Mouse (Mus musculus): ENCODE measurements around the gene Cox17. TPM values are rescaled to one million over a fixed set of nuclear protein-coding genes. Genes with fewer than 3 reads are reported as not detected.

Gene Cox17
- total and polyA plus RNA-seq, 2 experiments from 2014 or later, result 15.0 to 65.3 TPM

GRCm38 (mm10) chr16:38388757-38389156 lies 42.0 kb downstream of the Cox17 start:
- no peak for TF ChIP-seq CTCF (IDR thresholded peaks at IDR 0.05)
- no peak overlapping the region for H3K4me2 ChIP-seq (ENCODE audit: low read depth, low read length, poor library complexity, severe bottlenecking)
- no peak overlapping the region for H3K9ac ChIP-seq (replicated peaks; ENCODE audit: low read length, poor library complexity, severe bottlenecking)
- H3K4me3 ChIP-seq (ENCODE audit: low read depth, low read length), result no peak overlapping the region
- H3K4me1 ChIP-seq (ENCODE audit: insufficient read depth, low read length), result no peaks in the 10 kb centered on the region
- no peaks in the 10 kb centered on the region for H3K36me3 ChIP-seq (ENCODE audit: insufficient read depth, low read length)
- no peak overlapping the region for H3K27ac ChIP-seq (ENCODE audit: low read depth, low read length)
- no peak for ATAC-seq (ENCODE audit: low FRiP score)
- H3K27me3 ChIP-seq (ENCODE audit: insufficient read depth, low read length), result no peaks in the 10 kb centered on the region
- no peak for DNase-seq (ENCODE audit: low spot score)
- H3K9me3 ChIP-seq (ENCODE audit: low read length), result no peaks in the 10 kb centered on the region
- 80% methylated on average over 6 of the region's 6 CpGs for WGBS

GRCm38 (mm10) chr16:38389284-38389893 lies 42.6 kb downstream of the Cox17 start:
- Histone ChIP-seq H3K4me3 (ENCODE audit: low read depth, low read length) (no peak overlapping the region), H3K9me3 (ENCODE audit: low read length) (no peaks in the 10 kb centered on the region), H3K9ac (replicated peaks; ENCODE audit: low read length, poor library complexity, severe bottlenecking) (no peak overlapping the region), H3K27me3 (ENCODE audit: insufficient read depth, low read length) (no peaks in the 10 kb centered on the region), H3K27ac (ENCODE audit: low read depth, low read length) (no peak overlapping the region), H3K36me3 (ENCODE audit: insufficient read depth, low read length) (no peaks in the 10 kb centered on the region), H3K4me2 (ENCODE audit: low read depth, low read length, poor library complexity, severe bottlenecking) (no peak overlapping the region), H3K4me1 (ENCODE audit: insufficient read depth, low read length) (no peaks in the 10 kb centered on the region)
- no peak for TF ChIP-seq CTCF (IDR thresholded peaks at IDR 0.05)
- no peak for ATAC-seq (ENCODE audit: low FRiP score)
- DNase-seq (ENCODE audit: low spot score), result no peak
- 80% methylated on average over 8 of the region's 8 CpGs for WGBS

GRCm38 (mm10) chr16:38390322-38390721 lies 43.5 kb downstream of the Cox17 start:
- H3K4me1 ChIP-seq (ENCODE audit: insufficient read depth, low read length), result no peaks in the 10 kb centered on the region
- H3K4me3 ChIP-seq (ENCODE audit: low read depth, low read length), result no peak overlapping the region
- H3K36me3 ChIP-seq (ENCODE audit: insufficient read depth, low read length), result no peaks in the 10 kb centered on the region
- H3K9me3 ChIP-seq (ENCODE audit: low read length), result no peaks in the 10 kb centered on the region
- H3K9ac ChIP-seq (replicated peaks; ENCODE audit: low read length, poor library complexity, severe bottlenecking), result no peak overlapping the region
- no peaks in the 10 kb centered on the region for H3K27me3 ChIP-seq (ENCODE audit: insufficient read depth, low read length)
- ATAC-seq (ENCODE audit: low FRiP score) (no peak), DNase-seq (ENCODE audit: low spot score) (no peak)
- 88% methylated on average over 7 of the region's 7 CpGs for WGBS
- TF ChIP-seq CTCF (IDR thresholded peaks at IDR 0.05), result no peak
- H3K27ac ChIP-seq (ENCODE audit: low read depth, low read length), result no peak overlapping the region
- H3K4me2 ChIP-seq (ENCODE audit: low read depth, low read length, poor library complexity, severe bottlenecking), result no peak overlapping the region

- Histone ChIP-seq H3K9ac (replicated peaks; ENCODE audit: low read length, poor library complexity, severe bottlenecking) (no peak overlapping the region), H3K27ac (ENCODE audit: low read depth, low read length) (no peak overlapping the region), H3K4me3 (ENCODE audit: low read depth, low read length) (no peak overlapping the region), H3K36me3 (ENCODE audit: insufficient read depth, low read length) (no peaks in the 10 kb centered on the region), H3K4me2 (ENCODE audit: low read depth, low read length, poor library complexity, severe bottlenecking) (no peak overlapping the region), H3K4me1 (ENCODE audit: insufficient read depth, low read length) (no peaks in the 10 kb centered on the region), H3K9me3 (ENCODE audit: low read length) (no peaks in the 10 kb centered on the region), H3K27me3 (ENCODE audit: insufficient read depth, low read length) (no peaks in the 10 kb centered on the region)
- DNase-seq (ENCODE audit: low spot score), result no peak
- no peak for ATAC-seq (ENCODE audit: low FRiP score)
- WGBS, result 83% methylated on average over 23 of the region's 23 CpGs
- TF ChIP-seq CTCF (IDR thresholded peaks at IDR 0.05), result no peak
Measured at GRCm38 (mm10) chr16:38392126-38392894, 45.5 kb downstream of the Cox17 start.

- ATAC-seq (ENCODE audit: low FRiP score) (no peak), DNase-seq (ENCODE audit: low spot score) (no peak)
- Histone ChIP-seq H3K27me3 (ENCODE audit: insufficient read depth, low read length) (no peaks in the 10 kb centered on the region), H3K36me3 (ENCODE audit: insufficient read depth, low read length) (no peaks in the 10 kb centered on the region), H3K27ac (ENCODE audit: low read depth, low read length) (no peak overlapping the region), H3K4me1 (ENCODE audit: insufficient read depth, low read length) (peaks cover 1% of the 10 kb centered on the region), H3K4me2 (ENCODE audit: low read depth, low read length, poor library complexity, severe bottlenecking) (no peak overlapping the region), H3K9me3 (ENCODE audit: low read length) (no peaks in the 10 kb centered on the region), H3K4me3 (ENCODE audit: low read depth, low read length) (no peak overlapping the region), H3K9ac (replicated peaks; ENCODE audit: low read length, poor library complexity, severe bottlenecking) (no peak overlapping the region)
- TF ChIP-seq CTCF (IDR thresholded peaks at IDR 0.05), result no peak
- 90% methylated on average over 8 of the region's 8 CpGs for whole genome bisulfite sequencing
Measured at GRCm38 (mm10) chr16:38394191-38394618, 47.4 kb downstream of the Cox17 start.

- no peaks in the 10 kb centered on the region for H3K27me3 ChIP-seq (ENCODE audit: insufficient read depth, low read length)
- peaks cover 11% of the 10 kb centered on the region for H3K4me1 ChIP-seq (ENCODE audit: insufficient read depth, low read length)
- DNase-seq (ENCODE audit: low spot score) (no peak), ATAC-seq (ENCODE audit: low FRiP score) (no peak)
- H3K9me3 ChIP-seq (ENCODE audit: low read length), result no peaks in the 10 kb centered on the region
- no peak overlapping the region for H3K4me2 ChIP-seq (ENCODE audit: low read depth, low read length, poor library complexity, severe bottlenecking)
- no peaks in the 10 kb centered on the region for H3K36me3 ChIP-seq (ENCODE audit: insufficient read depth, low read length)
- H3K9ac ChIP-seq (replicated peaks; ENCODE audit: low read length, poor library complexity, severe bottlenecking), result no peak overlapping the region
- H3K27ac ChIP-seq (ENCODE audit: low read depth, low read length), result no peak overlapping the region
- H3K4me3 ChIP-seq (ENCODE audit: low read depth, low read length), result no peak overlapping the region
- TF ChIP-seq CTCF (IDR thresholded peaks at IDR 0.05), result no peak
- 79% methylated on average over 6 of the region's 6 CpGs for WGBS
Measured at GRCm38 (mm10) chr16:38395060-38395730, 48.4 kb downstream of the Cox17 start.
